Mouse (Mus musculus): ENCODE measurements around the gene Tanc1. TPM values are rescaled to one million over a fixed set of nuclear protein-coding genes. Genes with fewer than 3 reads are reported as not detected.

Gene Tanc1
- polyA plus RNA-seq, 1 experiment: 5.2 TPM

Other genes starting within 250 kb of the Tanc1 start
- 0.17 TPM in 1 of 2 replicates, not detected in the other for gene Dapl1, start 127.4 kb upstream of the Tanc1 start, polyA plus RNA-seq (2012; rRNA removed)

All from large intestine, adult 2 months (tissue).